Mouse (Mus musculus): ENCODE measurements at regions not wholly inside any gene's neighbourhood (a gene's known extent, or its start where the extent isn't known, plus 50 kb on each side); places are given as distances from the start of the nearest gene placed in this dataset.

- TF ChIP-seq CTCF (IDR thresholded peaks at IDR 0.05; ENCODE audit: borderline replicate concordance, extremely low read depth, insufficient read depth, insufficient read length) (no peak), POLR2A (IDR thresholded peaks at IDR 0.05; ENCODE audit: borderline replicate concordance, extremely low read depth, insufficient read depth, insufficient read length, poor library complexity, severe bottlenecking) (no peak)
Observed at GRCm38 (mm10) chr12:27593436-27593835, 251.1 kb upstream of the Sox11 start.
